Mouse (Mus musculus) stomach, embryonic 16.5 days (tissue): Measurements from ENCODE around the gene Sft2d1. TPM values are rescaled to one million over a fixed set of nuclear protein-coding genes. Genes with fewer than 3 reads are reported as not detected.

ENCODE experiments used
- ATAC-seq: fragments of 200-750 bp; cut with Nextera tagmentation; 2 replicates; pipeline ENCODE4 v1.8.0; 2017; ENCODE audit warnings: moderate number of reproducible peaks, moderate TSS enrichment; ENCODE audit not compliant: insufficient read depth, low FRiP score
- H3K27ac ChIP-seq: fragments of 300-500 bp; sonication (generic); 2 replicates; pipeline ENCODE4 v1.5.1; 2014; ENCODE audit warnings: low read length
- H3K27me3 ChIP-seq: fragments of 300-500 bp; sonication (generic); 2 replicates; pipeline ENCODE4 v1.6.1; 2014; ENCODE audit warnings: low read length, control low read depth, mixed read lengths; ENCODE audit not compliant: control insufficient read depth, insufficient read depth
- H3K36me3 ChIP-seq: fragments of 300-500 bp; sonication (generic); 2 replicates; pipeline ENCODE4 v1.6.1; 2014; ENCODE audit warnings: low read length; ENCODE audit not compliant: control insufficient read depth, insufficient read depth
- H3K4me1 ChIP-seq: fragments of 300-500 bp; sonication (generic); 2 replicates; pipeline ENCODE4 v1.6.1; 2014; ENCODE audit warnings: low read length, control low read depth, mixed read lengths; ENCODE audit not compliant: control insufficient read depth, insufficient read depth
- H3K4me2 ChIP-seq: fragments of 300-500 bp; sonication (generic); 2 replicates; pipeline ENCODE4 v1.6.1; 2014; ENCODE audit warnings: low read depth, low read length, mixed read lengths
- H3K4me3 ChIP-seq: fragments of 300-500 bp; sonication (generic); replicated peaks from 2 replicates; pipeline ENCODE4 v1.5.1; 2014; ENCODE audit warnings: mild to moderate bottlenecking, low read length
- H3K9ac ChIP-seq: fragments of 300-500 bp; sonication (generic); 2 replicates; pipeline ENCODE4 v1.6.1; 2014; ENCODE audit warnings: low read length
- H3K9me3 ChIP-seq: fragments of 300-500 bp; sonication (generic); replicated peaks from 2 replicates; pipeline ENCODE4 v1.6.1; 2016; ENCODE audit warnings: low read length, control low read depth; ENCODE audit not compliant: control insufficient read depth
- WGBS: fragments of 180-500 bp; shearing (Covaris S2); extraction: QIAGEN DNeasy Blood & Tissue Kit; methylation state at CpG from one replicate; pipeline ENCODE4 v1.1.7; 2014; 5-methylcytosine and 5-hydroxymethylcytosine counted together
- polyA plus RNA-seq: library from polyadenylated mRNA; unstranded; fragments of >200 nt; fragmentation: Nextera tagmentation; extraction: Ambion mirVana; gene quantifications from 2 replicates; pipeline ENCODE4 v1.2.1, GENCODE M21; 2015

The Sft2d1 gene
- polyA plus RNA-seq, 1 experiment from 2014 or later: 74.8 TPM

DNA sequence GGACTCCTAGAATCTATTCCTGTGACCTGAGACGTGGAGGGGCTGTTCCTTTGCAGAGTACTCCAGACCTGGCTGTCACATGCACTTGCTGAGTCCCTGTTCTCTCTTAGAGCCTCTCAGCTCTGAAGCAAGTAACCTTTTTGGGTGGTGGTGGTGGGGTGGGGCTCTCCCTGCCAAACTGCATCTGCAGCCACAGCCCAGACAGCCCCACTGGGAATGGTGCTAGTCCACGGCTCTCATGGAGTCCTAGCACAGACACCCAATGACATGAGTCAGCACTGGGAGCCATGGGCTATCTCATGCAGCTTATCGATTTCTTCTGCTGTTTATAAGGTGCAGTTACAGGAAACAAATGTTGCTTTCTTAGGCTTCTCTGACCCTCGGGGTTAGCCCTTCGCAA is 13.2 kb upstream of the Sft2d1 start:
- 85% methylated on average over 5 of the region's 5 CpGs for WGBS
- ATAC-seq: no peak
- no peaks in the 10 kb centered on the region for H3K4me1 ChIP-seq
- H3K4me2 ChIP-seq: no peak overlapping the region
- no peak overlapping the region for H3K27ac ChIP-seq
- H3K9me3 ChIP-seq: no peaks in the 10 kb centered on the region
- H3K9ac ChIP-seq: no peak overlapping the region
- no peaks in the 10 kb centered on the region for H3K36me3 ChIP-seq
- no peaks in the 10 kb centered on the region for H3K27me3 ChIP-seq
- no peak overlapping the region for H3K4me3 ChIP-seq

DNA sequence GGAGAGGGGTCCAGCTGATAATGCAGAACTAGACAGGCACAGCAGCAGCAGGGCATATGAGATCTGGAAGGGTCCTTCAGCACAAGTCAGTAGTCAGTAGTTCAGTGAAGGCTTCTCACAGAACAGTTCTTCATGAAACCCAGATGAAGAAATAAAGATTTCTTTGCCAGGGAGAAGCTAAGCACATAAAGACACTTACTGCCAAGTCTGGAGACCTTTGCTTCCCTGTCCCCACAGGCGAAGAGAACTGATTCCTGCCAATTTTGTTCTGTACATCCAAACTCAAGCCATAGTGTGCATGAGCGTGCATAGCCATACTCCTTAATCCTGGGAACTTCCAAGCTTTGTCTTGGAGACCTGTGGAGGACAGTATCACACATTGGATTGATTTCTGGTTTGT is 12.6 kb upstream of the Sft2d1 start:
- Histone ChIP-seq H3K4me3 (no peak overlapping the region), H3K9ac (no peak overlapping the region), H3K36me3 (no peaks in the 10 kb centered on the region), H3K4me1 (no peaks in the 10 kb centered on the region), H3K27ac (no peak overlapping the region), H3K9me3 (no peaks in the 10 kb centered on the region), H3K4me2 (no peak overlapping the region), H3K27me3 (no peaks in the 10 kb centered on the region)
- WGBS: 91% methylated on average over 2 of the region's 2 CpGs
- no peak for ATAC-seq

DNA sequence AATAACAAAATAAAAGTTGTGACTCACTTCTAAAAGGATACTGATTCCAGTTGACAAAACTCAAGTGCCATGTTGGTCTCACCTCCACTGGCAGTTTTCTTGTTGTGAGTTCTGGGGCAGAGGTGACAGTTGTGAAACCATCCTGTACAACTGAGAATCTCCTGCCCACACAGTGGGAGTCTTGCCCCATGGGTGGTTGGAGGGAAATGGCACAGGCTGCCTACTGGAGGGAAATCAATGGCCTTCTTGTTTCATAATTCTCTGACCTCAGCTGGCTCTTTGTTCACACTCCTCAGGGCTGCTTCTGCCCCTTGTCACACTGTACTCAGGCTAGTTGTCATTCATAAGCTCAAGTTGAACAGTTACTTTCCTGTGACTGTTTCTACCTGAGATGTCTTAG is 11.4 kb upstream of the Sft2d1 start:
- Histone ChIP-seq H3K9ac (no peak overlapping the region), H3K4me3 (no peak overlapping the region), H3K9me3 (no peaks in the 10 kb centered on the region), H3K36me3 (no peaks in the 10 kb centered on the region), H3K27ac (no peak overlapping the region), H3K4me1 (no peaks in the 10 kb centered on the region), H3K27me3 (no peaks in the 10 kb centered on the region), H3K4me2 (no peak overlapping the region)
- no peak for ATAC-seq

DNA sequence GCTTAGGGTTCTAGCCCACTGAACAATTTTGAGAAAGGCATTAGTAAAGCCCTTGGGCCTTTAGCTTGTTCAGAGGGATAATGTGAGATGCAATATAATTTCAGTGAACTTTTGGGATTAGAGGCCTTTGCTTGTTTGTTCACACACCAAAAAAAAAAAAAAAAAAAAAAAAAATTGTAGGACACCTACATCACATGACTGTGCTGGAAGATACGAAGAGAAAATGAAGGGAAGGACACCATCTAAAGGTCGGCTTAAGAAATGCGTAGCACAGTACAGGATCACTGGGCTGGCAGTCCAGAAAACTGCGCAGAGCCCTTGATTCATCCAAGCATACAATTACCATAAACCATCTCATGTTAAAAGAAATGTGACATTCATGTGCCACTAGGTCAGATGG is 9.4 kb upstream of the Sft2d1 start:
- Histone ChIP-seq H3K9me3 (no peaks in the 10 kb centered on the region), H3K9ac (no peak overlapping the region), H3K4me2 (no peak overlapping the region), H3K27ac (no peak overlapping the region), H3K4me3 (no peak overlapping the region), H3K4me1 (no peaks in the 10 kb centered on the region), H3K36me3 (no peaks in the 10 kb centered on the region), H3K27me3 (no peaks in the 10 kb centered on the region)
- WGBS: 83% methylated on average over 4 of the region's 4 CpGs
- no peak for ATAC-seq

DNA sequence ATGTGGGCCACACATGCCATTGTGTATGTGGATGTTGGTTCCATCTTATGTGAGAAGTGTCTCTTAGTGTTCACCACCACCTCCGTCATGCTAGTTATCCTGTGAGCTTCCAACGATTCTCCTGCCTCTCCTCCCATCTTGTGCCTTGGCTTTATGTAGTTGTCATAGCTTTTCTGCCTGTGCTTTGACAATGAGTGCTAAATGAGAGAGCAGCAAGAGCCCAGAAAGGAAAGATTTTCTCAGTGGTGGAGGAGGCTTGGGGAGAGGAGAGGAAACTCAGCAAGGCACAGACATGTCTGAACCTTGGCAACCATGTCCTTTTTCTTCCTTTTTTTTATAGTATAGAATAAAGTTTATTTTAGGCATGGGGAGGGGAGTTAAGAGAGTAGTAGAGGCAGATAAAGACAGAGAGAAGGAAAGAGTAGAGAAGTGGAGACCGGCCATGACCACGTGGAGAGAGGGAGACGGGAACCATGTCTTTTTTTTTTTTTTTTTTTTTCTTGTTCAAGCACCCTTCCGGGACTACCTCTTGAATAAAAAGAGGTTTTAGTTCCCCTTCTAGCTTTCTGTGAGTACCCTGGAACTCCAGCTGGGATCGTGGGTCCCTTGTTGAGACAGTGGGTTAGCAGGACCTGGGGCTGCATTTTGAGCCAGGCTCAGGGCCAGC is 8.0 kb upstream of the Sft2d1 start:
- Histone ChIP-seq H3K4me2 (no peak overlapping the region), H3K9ac (no peak overlapping the region), H3K36me3 (no peaks in the 10 kb centered on the region), H3K27me3 (no peaks in the 10 kb centered on the region), H3K4me3 (no peak overlapping the region), H3K27ac (no peak overlapping the region), H3K4me1 (no peaks in the 10 kb centered on the region), H3K9me3 (no peaks in the 10 kb centered on the region)
- no peak for ATAC-seq
- WGBS: 65% methylated on average over 7 of the region's 7 CpGs

DNA sequence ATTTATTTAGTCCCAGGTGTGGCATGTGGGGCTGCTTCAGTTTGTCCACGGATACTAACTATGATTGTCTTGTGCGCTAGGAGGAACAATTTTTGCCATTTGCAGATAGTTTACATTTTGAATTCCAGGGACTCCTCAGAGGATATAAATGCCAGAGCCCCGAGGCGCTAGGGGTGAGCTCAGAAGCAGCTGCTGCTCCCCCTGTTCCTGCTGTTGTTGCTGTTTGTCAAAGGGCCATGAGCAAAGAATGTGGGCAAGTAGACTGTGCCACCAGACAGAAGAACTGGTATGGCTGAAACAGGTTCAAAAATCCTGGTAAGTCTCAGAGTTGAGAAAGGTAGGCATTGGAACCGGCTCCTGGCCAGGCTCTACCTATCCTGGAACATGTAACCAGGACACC is 7.2 kb upstream of the Sft2d1 start:
- H3K27me3 ChIP-seq: no peaks in the 10 kb centered on the region
- no peak overlapping the region for H3K27ac ChIP-seq
- H3K4me3 ChIP-seq: no peak overlapping the region
- no peak overlapping the region for H3K4me2 ChIP-seq
- 28% methylated on average over 5 of the region's 5 CpGs for WGBS
- no peak for ATAC-seq
- H3K4me1 ChIP-seq: no peaks in the 10 kb centered on the region
- H3K9ac ChIP-seq: no peak overlapping the region
- no peaks in the 10 kb centered on the region for H3K36me3 ChIP-seq
- H3K9me3 ChIP-seq: no peaks in the 10 kb centered on the region

DNA sequence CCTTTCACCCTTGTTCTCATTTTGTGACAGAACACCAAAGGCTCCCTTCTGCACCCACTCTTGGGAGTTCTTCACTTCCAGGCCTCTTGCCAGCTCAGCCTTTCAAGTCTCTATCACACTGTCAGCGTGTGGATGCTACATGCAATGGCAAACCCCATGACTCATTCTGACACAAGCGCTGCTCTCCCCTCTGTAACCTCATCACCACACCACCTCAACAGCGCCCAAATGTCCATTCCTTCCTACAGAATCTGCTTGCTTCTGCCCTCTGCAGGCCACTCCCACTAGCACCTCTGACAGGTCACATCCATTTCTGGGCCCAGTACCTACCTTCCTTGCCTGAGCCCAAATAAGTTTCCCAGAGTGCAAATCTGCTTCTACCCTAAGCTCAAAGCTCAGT is 5.1 kb upstream of the Sft2d1 start:
- no peak overlapping the region for H3K4me2 ChIP-seq
- no peaks in the 10 kb centered on the region for H3K4me1 ChIP-seq
- no peaks in the 10 kb centered on the region for H3K27me3 ChIP-seq
- no peaks in the 10 kb centered on the region for H3K36me3 ChIP-seq
- no peak for ATAC-seq
- H3K4me3 ChIP-seq: no peak overlapping the region
- no peak overlapping the region for H3K27ac ChIP-seq
- H3K9me3 ChIP-seq: no peaks in the 10 kb centered on the region
- WGBS: 28% methylated on average over 3 of the region's 3 CpGs
- H3K9ac ChIP-seq: no peak overlapping the region

DNA sequence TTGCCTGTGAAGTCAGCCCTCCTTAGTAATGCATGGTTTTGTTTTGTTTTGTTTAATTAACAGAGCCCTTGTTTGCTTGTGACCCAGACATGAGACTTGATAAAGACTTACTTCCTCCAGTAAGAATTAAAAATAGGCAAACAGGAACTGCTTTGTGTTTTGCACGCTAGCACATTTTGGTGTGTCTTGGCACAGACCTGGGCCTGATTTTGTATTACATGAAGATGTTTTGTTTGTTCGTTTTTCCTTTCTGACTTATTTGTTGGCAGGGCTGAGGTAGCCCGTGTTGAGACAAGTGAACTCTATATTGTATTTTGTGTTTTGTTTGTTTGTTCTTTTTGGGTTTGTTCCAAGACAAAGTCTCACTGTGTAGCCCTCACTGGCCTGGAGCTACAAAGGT is 849 bp downstream of the Sft2d1 start:
- no peaks in the 10 kb centered on the region for H3K27me3 ChIP-seq
- H3K9me3 ChIP-seq: no peaks in the 10 kb centered on the region
- peaks cover 15% of the 10 kb centered on the region for H3K4me1 ChIP-seq
- ATAC-seq: no peak
- peak overlapping the region; percentile 75 for H3K4me2 ChIP-seq
- 34% methylated on average over 3 of the region's 3 CpGs for WGBS
- no peak overlapping the region for H3K27ac ChIP-seq
- peak overlapping the region; percentile 71 for H3K4me3 ChIP-seq
- no peaks in the 10 kb centered on the region for H3K36me3 ChIP-seq
- H3K9ac ChIP-seq: peak overlapping the region; percentile 78

DNA sequence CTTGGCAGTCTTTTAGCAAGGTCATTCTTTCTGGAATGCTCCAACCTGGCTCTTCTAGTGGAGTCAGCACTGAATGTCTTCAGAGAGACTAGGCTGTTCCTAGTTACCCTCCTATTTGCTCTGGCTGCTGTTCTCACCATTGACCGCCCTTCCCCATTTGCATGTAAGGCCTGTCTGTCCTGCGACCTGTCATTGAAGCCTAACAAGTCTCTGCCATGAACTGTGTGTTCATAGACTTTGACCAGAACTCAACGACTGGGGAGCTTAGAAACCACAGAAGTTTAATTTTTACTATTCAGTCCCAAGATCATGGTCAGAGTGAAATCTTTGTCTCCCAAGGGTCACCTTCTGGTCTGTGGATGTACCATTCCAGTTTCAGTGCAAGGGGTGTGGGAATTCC is 3.1 kb downstream of the Sft2d1 start:
- no peak for ATAC-seq
- H3K9ac ChIP-seq: no peak overlapping the region
- H3K9me3 ChIP-seq: no peaks in the 10 kb centered on the region
- no peaks in the 10 kb centered on the region for H3K27me3 ChIP-seq
- 81% methylated on average over 3 of the region's 3 CpGs for WGBS
- H3K27ac ChIP-seq: no peak overlapping the region
- peaks cover 15% of the 10 kb centered on the region for H3K4me1 ChIP-seq
- no peak overlapping the region for H3K4me3 ChIP-seq
- no peaks in the 10 kb centered on the region for H3K36me3 ChIP-seq
- H3K4me2 ChIP-seq: no peak overlapping the region

DNA sequence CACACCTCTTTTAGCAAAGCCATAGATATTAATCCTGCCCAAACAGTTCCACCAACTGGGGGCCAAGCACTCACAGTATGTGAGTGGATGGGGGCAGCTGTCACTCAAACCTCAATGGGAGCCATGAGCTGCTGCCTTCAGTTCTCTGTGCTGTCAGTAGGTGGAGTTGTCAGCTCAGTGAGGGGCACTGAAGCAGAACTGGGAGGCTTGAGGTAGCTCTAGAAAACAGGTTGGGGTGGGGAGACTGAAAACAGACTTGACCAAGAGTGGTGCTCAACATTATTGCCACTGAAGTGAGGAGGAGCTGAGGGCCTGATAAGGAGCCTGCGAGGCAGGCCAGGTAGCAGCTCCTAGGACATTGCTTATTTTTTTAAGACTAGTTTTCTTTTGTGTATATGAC is 5.3 kb downstream of the Sft2d1 start:
- Histone ChIP-seq H3K4me2 (no peak overlapping the region), H3K36me3 (no peaks in the 10 kb centered on the region), H3K27me3 (no peaks in the 10 kb centered on the region), H3K27ac (no peak overlapping the region), H3K4me1 (peaks cover 15% of the 10 kb centered on the region), H3K9ac (no peak overlapping the region), H3K9me3 (no peaks in the 10 kb centered on the region), H3K4me3 (no peak overlapping the region)
- WGBS: 82% methylated on average over 1 of the region's 1 CpGs
- no peak for ATAC-seq
